Mouse (Mus musculus) stomach, postnatal 0 days (tissue): Measurements from ENCODE around the gene Ifrd2. TPM values are rescaled to one million over a fixed set of nuclear protein-coding genes. Genes with fewer than 3 reads are reported as not detected.

Experiments used
- ATAC-seq: fragments of 200-750 bp; cut with Nextera tagmentation; 2 replicates; pipeline ENCODE4 v1.8.0; 2017; ENCODE audit not compliant: low FRiP score, low TSS enrichment
- DNase-seq: peaks from one replicate; pipeline ENCODE4 v3.0.0-alpha.2; 2016; ENCODE audit warnings: low spot score
- H3K27ac ChIP-seq: fragments of 300-500 bp; sonication (generic); replicated peaks from 2 replicates; pipeline ENCODE4 v1.5.1; 2014; ENCODE audit warnings: mild to moderate bottlenecking, control low read depth
- H3K27me3 ChIP-seq: fragments of 300-500 bp; sonication (generic); 2 replicates; pipeline ENCODE4 v1.6.1; 2014; ENCODE audit warnings: low read length; ENCODE audit not compliant: control insufficient read depth, insufficient read depth
- H3K36me3 ChIP-seq: fragments of 300-500 bp; sonication (generic); 2 replicates; pipeline ENCODE4 v1.6.1; 2014; ENCODE audit warnings: low read length, mixed read lengths; ENCODE audit not compliant: control insufficient read depth, insufficient read depth
- H3K4me1 ChIP-seq: fragments of 300-500 bp; sonication (generic); replicated peaks from 2 replicates; pipeline ENCODE4 v1.6.1; 2014; ENCODE audit warnings: antibody characterized with exemption; ENCODE audit not compliant: control insufficient read depth, insufficient read depth
- H3K4me2 ChIP-seq: fragments of 300-500 bp; sonication (generic); replicated peaks from 2 replicates; pipeline ENCODE4 v1.6.1; 2014; ENCODE audit warnings: low read depth, mild to moderate bottlenecking, control low read depth, moderate library complexity
- H3K4me3 ChIP-seq: fragments of 300-500 bp; sonication (generic); 2 replicates; pipeline ENCODE4 v1.5.1; 2014; ENCODE audit warnings: low read depth, low read length, control low read depth
- H3K9ac ChIP-seq: fragments of 300-500 bp; sonication (generic); 2 replicates; pipeline ENCODE4 v1.6.1; 2014; ENCODE audit warnings: mild to moderate bottlenecking, low read length, control low read depth, mixed read lengths
- H3K9me3 ChIP-seq: fragments of 300-500 bp; sonication (generic); 2 replicates; pipeline ENCODE4 v1.6.1; 2016; ENCODE audit warnings: low read length; ENCODE audit not compliant: control insufficient read depth
- CTCF ChIP-seq: IDR thresholded peaks from 2 replicates; pipeline ENCODE4 v1.5.1; 2016; ENCODE audit warnings: antibody characterized with exemption, low read depth, mild to moderate bottlenecking, moderate library complexity
- EP300 ChIP-seq: optimal IDR thresholded peaks from 2 replicates; pipeline ENCODE3; 2016; ENCODE audit warnings: antibody characterized with exemption
- WGBS: fragments of 180-500 bp; shearing (Covaris S2); extraction: QIAGEN DNeasy Blood & Tissue Kit; methylation state at CpG from one replicate; pipeline ENCODE4 v1.1.7; 2014; 5-methylcytosine and 5-hydroxymethylcytosine counted together
- polyA plus RNA-seq: library from polyadenylated mRNA; unstranded; fragments of >200 nt; fragmentation: Nextera tagmentation; extraction: Ambion mirVana; gene quantifications from 2 replicates; pipeline ENCODE4 v1.2.1, GENCODE M21; 2015

Ifrd2 gene
- 35.5 and 42.7 TPM in 2 replicates for polyA plus RNA-seq

- DNase-seq: peak; percentile 98
- peak within 1 kb of the TSS; percentile 50; the same call in 1 of the 2 replicates for H3K27ac ChIP-seq
- no peak for TF ChIP-seq EP300
- no peak; the same call in 1 of the 2 replicates for TF ChIP-seq CTCF
- H3K36me3 ChIP-seq: peaks cover 19% of the 10 kb centered on the region; the same call in 1 of the 2 replicates
- peak within 1 kb of the TSS; percentile 74 for H3K4me2 ChIP-seq
- H3K4me1 ChIP-seq: peaks cover 4% of the 10 kb centered on the region
- peak; percentile 94 for ATAC-seq
- 11% methylated on average over 46 of the region's 46 CpGs for WGBS
- H3K9me3 ChIP-seq: no peaks in the 10 kb centered on the region
- peak within 1 kb of the TSS; percentile 63 for H3K9ac ChIP-seq
- H3K4me3 ChIP-seq: peak within 1 kb of the TSS; percentile 56
- H3K27me3 ChIP-seq: no peaks in the 10 kb centered on the region
Measured at GRCm38 (mm10) chr9:107586974-107587832, at the start of gene Ifrd2. TSS of gene Ifrd2 (plus strand) at chr9:107587642.

- Histone ChIP-seq H3K4me3 (no peak overlapping the region), H3K4me2 (no peak overlapping the region), H3K9ac (no peak overlapping the region), H3K27me3 (no peaks in the 10 kb centered on the region), H3K27ac (no peak overlapping the region), H3K9me3 (no peaks in the 10 kb centered on the region), H3K4me1 (peaks cover 8% of the 10 kb centered on the region; the same call in 1 of the 2 replicates), H3K36me3 (peaks cover 9% of the 10 kb centered on the region)
- DNase-seq (no peak), ATAC-seq (no peak)
- TF ChIP-seq CTCF (no peak), EP300 (no peak)
- 92% methylated on average over 7 of the region's 7 CpGs for WGBS
Measured at GRCm38 (mm10) chr9:107538231-107538630, 49.2 kb upstream of the Ifrd2 start.

GRCm38 (mm10) chr9:107538711-107539110 is 48.7 kb upstream of the Ifrd2 start:
- no peak overlapping the region for H3K9ac ChIP-seq
- H3K36me3 ChIP-seq: peaks cover 9% of the 10 kb centered on the region
- no peak overlapping the region for H3K27ac ChIP-seq
- DNase-seq (no peak), ATAC-seq (no peak)
- no peaks in the 10 kb centered on the region for H3K9me3 ChIP-seq
- H3K4me1 ChIP-seq: peaks cover 8% of the 10 kb centered on the region; the same call in 1 of the 2 replicates
- no peaks in the 10 kb centered on the region for H3K27me3 ChIP-seq
- no peak for TF ChIP-seq EP300
- no peak for TF ChIP-seq CTCF
- no peak overlapping the region for H3K4me2 ChIP-seq
- no peak overlapping the region for H3K4me3 ChIP-seq
- 91% methylated on average over 3 of the region's 3 CpGs for WGBS

GRCm38 (mm10) chr9:107539940-107540339 is 47.5 kb upstream of the Ifrd2 start:
- WGBS: 92% methylated on average over 8 of the region's 8 CpGs
- ATAC-seq (no peak), DNase-seq (no peak)
- H3K9ac ChIP-seq: no peak overlapping the region
- H3K4me3 ChIP-seq: no peak overlapping the region
- H3K27me3 ChIP-seq: no peaks in the 10 kb centered on the region
- H3K4me2 ChIP-seq: no peak overlapping the region
- H3K27ac ChIP-seq: no peak overlapping the region
- peaks cover 13% of the 10 kb centered on the region for H3K36me3 ChIP-seq
- TF ChIP-seq CTCF: no peak
- TF ChIP-seq EP300: no peak
- H3K4me1 ChIP-seq: peaks cover 8% of the 10 kb centered on the region; the same call in 1 of the 2 replicates
- H3K9me3 ChIP-seq: no peaks in the 10 kb centered on the region

- TF ChIP-seq EP300: no peak
- no peak for TF ChIP-seq CTCF
- no peaks in the 10 kb centered on the region for H3K27me3 ChIP-seq
- 58% methylated on average over 4 of the region's 4 CpGs for WGBS
- ATAC-seq (no peak), DNase-seq (no peak)
- peaks cover 5% of the 10 kb centered on the region; the same call in 1 of the 2 replicates for H3K4me1 ChIP-seq
- peaks cover 13% of the 10 kb centered on the region for H3K36me3 ChIP-seq
- H3K27ac ChIP-seq: no peak overlapping the region
- no peak overlapping the region for H3K4me3 ChIP-seq
- H3K9ac ChIP-seq: no peak overlapping the region
- no peak overlapping the region for H3K4me2 ChIP-seq
- H3K9me3 ChIP-seq: no peaks in the 10 kb centered on the region
Measured at GRCm38 (mm10) chr9:107540420-107540819, 47.0 kb upstream of the Ifrd2 start.

GRCm38 (mm10) chr9:107541005-107541404 is 46.4 kb upstream of the Ifrd2 start:
- no peak overlapping the region for H3K27ac ChIP-seq
- DNase-seq (no peak), ATAC-seq (no peak)
- peak overlapping the region; percentile 63; the same call in 1 of the 2 replicates for H3K4me3 ChIP-seq
- no peaks in the 10 kb centered on the region for H3K27me3 ChIP-seq
- TF ChIP-seq EP300: no peak
- no peak for TF ChIP-seq CTCF
- peaks cover 13% of the 10 kb centered on the region for H3K36me3 ChIP-seq
- 20% methylated on average over 10 of the region's 10 CpGs for WGBS
- 0 out of 2 replicates have a peak overlapping the region, but pooled peaks have one; percentile 41 for H3K9ac ChIP-seq
- peak overlapping the region; percentile 78 for H3K4me2 ChIP-seq
- H3K4me1 ChIP-seq: peaks cover 5% of the 10 kb centered on the region; the same call in 1 of the 2 replicates
- no peaks in the 10 kb centered on the region for H3K9me3 ChIP-seq
